Comparison of ENCODE assay signal across 23 mouse cellular contexts in genomic region chr17:63806360-63806759, GRCm38 (mm10). TPM values are rescaled to one million over a fixed set of nuclear protein-coding genes. Genes with fewer than 3 reads are reported as not detected.
A peak's percentile ranks its signal among the peaks of the same experiment; 100 is the strongest.
DNase-seq lines count a peak whose midpoint lies in the region; ATAC-seq and TF ChIP-seq lines count a peak whose summit lies in the region.
"Had no signal": no experiment of that assay in that cellular context is flagged by ENCODE, and none has a peak within 500 bp of the region (broad histone marks: within the 10 kb centered on the region; RNA-seq: fewer than 3 reads in every experiment).

No protein-coding gene starts in this region.

- H3K4me1 ChIP-seq in midbrain, embryonic 11.5 days (ENCODE audit: control insufficient read depth, insufficient read depth, low read length), result peaks cover 4% of the 10 kb centered on the region; the same call in 1 of the 2 replicates
- H3K4me1 ChIP-seq: embryonic facial prominence, embryonic 15.5 days had no signal

- H3K36me3 ChIP-seq in midbrain, embryonic 11.5 days (ENCODE audit: control insufficient read depth, insufficient read depth, low read length), result no peaks in the 10 kb centered on the region
- H3K36me3 ChIP-seq: embryonic facial prominence, embryonic 13.5 days; embryonic facial prominence, embryonic 15.5 days had no signal

- 95% methylated on average over 10 of the region's 10 CpGs for WGBS in midbrain, embryonic 11.5 days

- no peak overlapping the region for H3K27ac ChIP-seq in midbrain, embryonic 11.5 days (ENCODE audit: low read depth, low read length)
- H3K27ac ChIP-seq: embryonic facial prominence, embryonic 13.5 days; embryonic facial prominence, embryonic 15.5 days had no signal

- no peaks in the 10 kb centered on the region for H3K27me3 ChIP-seq in midbrain, embryonic 11.5 days (ENCODE audit: control insufficient read depth, insufficient read depth, low read length)
- H3K27me3 ChIP-seq: embryonic facial prominence, embryonic 13.5 days; embryonic facial prominence, embryonic 15.5 days had no signal

- TF ChIP-seq CTCF in brain, embryonic 14.5 days (IDR thresholded peaks at IDR 0.05; ENCODE audit: borderline replicate concordance, extremely low read depth, insufficient read depth, insufficient read length), result no peak

- no peaks in the 10 kb centered on the region for H3K9me3 ChIP-seq in midbrain, embryonic 11.5 days (ENCODE audit: control insufficient read depth, low read length)
- H3K9me3 ChIP-seq: embryonic facial prominence, embryonic 13.5 days; embryonic facial prominence, embryonic 15.5 days had no signal

- DNase-seq in frontal cortex, postnatal 25 days (ENCODE audit: low spot score in 2 of 2), result no peak
- DNase-seq in heart, adult 11 months, result peak; percentile 46
- no peak for DNase-seq in heart, adult 9 months (ENCODE audit: low spot score in 2 of 2)
- DNase-seq in brain, adult 2 months (ENCODE audit: low read depth, low spot score), result peak; percentile 35
- DNase-seq in brain, embryonic 14.5 days (ENCODE audit: low read depth), result peak; percentile 37
- DNase-seq in thymus, postnatal 4 days, result no peak
- DNase-seq in midbrain, embryonic 11.5 days (ENCODE audit: low spot score, missing footprints), result no peak
- DNase-seq: adrenal gland, adult 2 months; adrenal gland, postnatal 10 days; adrenal gland, postnatal 25 days; cerebellum, adult 11 months; cerebellum, adult 18-20 months; cerebellum, adult 8-10 months; cerebellum, adult 9-11 months; cerebellum, postnatal 14 days; cerebellum, postnatal 36 days; embryo, embryonic 11 days had no signal

- no peak for TF ChIP-seq POLR2A in brain, embryonic 14.5 days (IDR thresholded peaks at IDR 0.05; ENCODE audit: borderline replicate concordance, extremely low read depth, insufficient read depth, insufficient read length, poor library complexity, severe bottlenecking)

- H3K9ac ChIP-seq in midbrain, embryonic 11.5 days (ENCODE audit: low read length), result no peak overlapping the region
- H3K9ac ChIP-seq: embryonic facial prominence, embryonic 13.5 days; embryonic facial prominence, embryonic 15.5 days had no signal

- H3K4me2 ChIP-seq in midbrain, embryonic 11.5 days, result no peak overlapping the region
- H3K4me2 ChIP-seq: embryonic facial prominence, embryonic 13.5 days; embryonic facial prominence, embryonic 15.5 days had no signal

- H3K4me3 ChIP-seq in midbrain, embryonic 11.5 days (ENCODE audit: low read depth, low read length), result no peak overlapping the region
- H3K4me3 ChIP-seq: embryonic facial prominence, embryonic 13.5 days; embryonic facial prominence, embryonic 15.5 days; erythroblast, embryonic 14.5 days had no signal

- peak; percentile 65 for ATAC-seq in frontal cortex, adult (ENCODE audit: low TSS enrichment)
- ATAC-seq in midbrain, embryonic 11.5 days (ENCODE audit: low FRiP score), result no peak
- ATAC-seq: forebrain, embryonic 14.5 days; forebrain, embryonic 16.5 days had no signal

RNA-seq across cellular contexts. Expression of gene Fer, which starts 56.5 kb away (rescaled TPM):
- polyA plus RNA-seq in brain, embryonic 14.5 days (2012; rRNA removed), result 9.9 and 14.9 TPM in 2 replicates
- polyA plus RNA-seq in midbrain, embryonic 11.5 days (2014; fragmentation: Nextera tagmentation; extraction: Ambion mirVana), result 33.2 and 34.5 TPM in 2 replicates

RNA-seq across cellular contexts. Expression of gene A930002H24Rik, which starts 57.2 kb away (rescaled TPM):
- 2.4 and 3.9 TPM in 2 replicates for polyA plus RNA-seq in brain, embryonic 14.5 days (2012; rRNA removed)
- 3.1 TPM in 2 replicates for polyA plus RNA-seq in midbrain, embryonic 11.5 days (2014; fragmentation: Nextera tagmentation; extraction: Ambion mirVana)

Comparison
In these comparisons a context has a peak if more than half of its experiments do, and no peak if none do; other contexts are left out.
1. DNase-seq: peak in heart, adult 11 months (single experiment), brain, adult 2 months (single experiment) and brain, embryonic 14.5 days (single experiment); none in frontal cortex, postnatal 25 days (0 of 2), heart, adult 9 months (0 of 2), thymus, postnatal 4 days (single experiment) and midbrain, embryonic 11.5 days (single experiment).